Mouse (Mus musculus): ENCODE measurements at regions not wholly inside any gene's neighbourhood (a gene's known extent, or its start where the extent isn't known, plus 50 kb on each side); places are given as distances from the start of the nearest gene placed in this dataset.
A peak's percentile ranks its signal among the peaks of the same experiment; 100 is the strongest.

GRCm38 (mm10) chr4:66622650-66623394 lies 204.6 kb upstream of the Tlr4 start:
- no peak for DNase-seq (ENCODE audit: low spot score)

DNA sequence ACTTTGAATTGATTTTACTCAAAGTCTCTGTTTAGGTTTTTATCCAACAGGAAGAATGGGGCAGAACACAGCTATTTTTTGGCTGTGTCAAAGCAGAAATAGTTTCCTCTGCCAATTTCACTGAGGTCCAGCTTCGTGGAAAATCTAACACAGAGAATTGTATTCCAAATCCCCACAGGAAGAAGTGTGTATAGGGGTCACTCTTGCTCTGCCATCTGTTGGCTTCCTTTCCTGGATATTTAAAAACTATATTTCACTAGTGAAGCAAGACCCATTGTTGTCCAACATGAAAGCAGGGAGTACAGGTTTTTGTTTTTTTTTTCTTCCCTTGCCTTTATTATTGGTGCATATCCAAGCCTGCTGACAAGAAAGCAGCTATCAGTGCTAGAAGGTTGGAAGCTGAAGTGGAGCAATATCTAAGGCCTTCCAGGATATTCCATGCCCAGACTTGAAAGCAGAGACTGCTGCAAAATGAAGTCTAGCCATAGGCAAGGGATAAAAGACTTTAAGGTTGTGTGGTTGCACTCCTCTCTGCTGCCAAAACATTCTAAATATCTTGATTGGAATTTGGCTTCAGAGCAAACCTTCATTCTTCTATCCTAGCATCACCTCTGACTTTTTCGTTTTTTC lies 208.5 kb upstream of the Tlr4 start:
- DNase-seq (ENCODE audit: low spot score): no peak

DNA sequence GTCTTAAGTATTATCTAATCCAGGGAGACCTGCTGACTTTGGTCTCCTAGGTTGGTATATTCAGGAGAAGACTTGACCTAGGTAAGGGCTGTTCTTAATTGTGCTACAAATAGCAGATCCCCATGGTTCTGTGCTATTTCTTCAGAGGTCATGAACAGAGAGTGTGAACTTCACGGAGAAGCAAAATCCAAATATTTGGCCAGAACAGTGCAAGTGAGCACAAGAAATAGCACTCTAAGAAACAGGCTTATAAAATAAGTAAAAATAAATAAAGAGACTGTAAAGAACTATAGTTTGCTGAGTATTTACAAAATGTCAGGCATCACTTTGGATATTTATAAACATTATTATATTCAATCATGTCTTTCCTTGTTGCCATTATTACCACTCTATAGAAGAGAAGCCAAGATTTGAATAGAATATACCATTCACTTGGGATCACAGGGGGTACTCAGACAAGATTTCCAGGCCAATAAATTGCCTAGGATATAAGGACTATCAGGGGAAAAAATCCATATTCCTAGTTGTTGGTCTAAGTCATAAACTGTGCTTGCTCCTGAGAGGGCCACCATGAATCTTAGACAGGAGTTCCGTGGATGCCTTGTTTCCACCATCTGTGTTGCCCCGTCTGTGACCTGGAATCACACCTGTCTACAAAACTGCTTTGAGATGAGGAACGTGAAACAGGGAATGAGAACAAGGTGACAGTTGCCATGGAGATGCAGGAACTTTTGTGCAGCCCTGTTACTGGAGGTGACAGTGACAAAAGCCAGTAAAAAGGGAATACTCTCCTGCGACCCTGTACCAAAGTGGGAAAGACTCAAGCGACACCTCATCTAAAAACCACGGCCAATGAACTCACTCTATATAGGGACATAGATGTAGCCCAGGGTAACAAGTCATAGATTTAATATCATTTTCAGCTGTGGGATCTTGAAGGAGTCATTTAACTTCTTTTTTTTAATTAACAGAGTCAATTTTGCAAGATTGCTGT lies 209.3 kb upstream of the Tlr4 start:
- DNase-seq (ENCODE audit: low spot score): no peak

DNA sequence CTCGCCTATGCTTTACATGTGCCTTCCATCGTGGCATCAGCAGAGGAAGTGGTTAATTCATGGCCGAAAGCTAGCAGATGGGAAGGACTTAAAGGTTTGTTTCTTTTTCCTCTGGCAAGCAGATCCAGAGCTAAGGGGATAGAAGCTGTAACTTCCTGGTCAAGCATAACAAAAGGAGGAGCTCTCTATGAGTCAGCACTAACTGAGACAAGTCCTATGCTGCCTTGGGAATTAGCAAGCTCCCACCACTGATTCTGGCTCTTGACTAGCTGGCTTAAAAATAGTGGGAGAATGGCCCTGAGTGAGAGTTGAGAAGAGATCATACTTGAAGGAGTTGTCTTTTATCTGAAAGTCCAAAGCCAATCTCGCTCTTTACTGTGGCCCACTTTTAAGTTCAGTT lies 210.3 kb upstream of the Tlr4 start:
- no peak for DNase-seq (ENCODE audit: low spot score)

DNA sequence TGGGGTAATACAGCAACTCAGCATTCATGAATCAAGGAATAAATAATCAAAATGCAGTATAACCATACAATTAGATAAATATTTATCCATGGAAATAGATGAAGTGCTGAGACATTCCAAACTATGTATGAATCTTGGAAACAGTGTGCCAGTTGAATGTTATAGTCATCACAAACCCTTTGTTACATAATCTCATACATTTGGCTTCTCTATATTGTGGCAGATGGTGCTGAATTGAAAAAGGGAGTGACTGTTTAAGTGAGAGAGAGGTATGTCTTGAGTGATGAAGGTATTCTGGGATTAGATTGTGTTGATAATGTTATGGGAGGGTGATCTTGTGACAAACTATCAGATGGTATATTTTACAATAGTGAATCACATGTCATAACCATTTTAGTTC lies 200.4 kb upstream of the Astn2 start:
- no peak for DNase-seq (ENCODE audit: low spot score)

DNA sequence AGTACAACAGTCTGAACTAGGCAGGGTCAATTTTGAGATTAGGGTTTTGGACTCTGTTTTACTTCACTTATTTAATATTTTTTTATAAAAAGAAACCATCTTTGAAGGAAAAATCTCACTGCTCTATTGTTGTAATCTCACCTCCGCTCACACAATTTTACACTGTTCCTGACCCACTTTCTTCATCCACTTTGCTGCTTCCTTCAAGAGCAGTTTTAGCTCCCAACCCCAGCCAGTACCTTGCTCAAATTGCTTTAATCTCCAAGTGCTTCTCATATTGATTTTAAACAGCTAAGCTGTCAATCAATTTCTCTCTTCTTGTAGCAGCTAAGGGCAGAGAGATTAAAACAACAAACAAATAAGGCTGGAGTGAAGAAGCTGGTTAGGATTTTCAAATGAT lies 194.3 kb upstream of the Astn2 start:
- no peak for DNase-seq (ENCODE audit: low spot score)

DNA sequence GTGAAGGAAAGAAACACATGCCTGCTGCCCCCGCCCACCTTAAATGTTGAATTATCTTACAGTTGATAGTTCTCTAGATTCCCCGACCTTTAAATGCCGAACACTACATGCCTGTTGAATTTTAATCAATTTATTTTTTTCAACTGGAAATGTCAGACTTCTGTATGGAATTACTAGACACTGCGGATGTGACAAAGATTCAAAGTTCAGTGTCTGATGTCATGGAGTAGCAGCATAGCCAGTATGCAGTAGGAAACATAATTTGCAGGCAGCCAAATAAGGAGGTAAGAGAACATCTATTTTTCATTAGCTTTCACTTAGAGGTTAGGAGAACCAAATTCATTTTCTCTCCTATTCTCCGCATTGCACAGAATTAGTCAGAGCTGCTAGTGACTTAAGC lies 182.2 kb upstream of the Astn2 start:
- DNase-seq (ENCODE audit: low spot score): no peak

DNA sequence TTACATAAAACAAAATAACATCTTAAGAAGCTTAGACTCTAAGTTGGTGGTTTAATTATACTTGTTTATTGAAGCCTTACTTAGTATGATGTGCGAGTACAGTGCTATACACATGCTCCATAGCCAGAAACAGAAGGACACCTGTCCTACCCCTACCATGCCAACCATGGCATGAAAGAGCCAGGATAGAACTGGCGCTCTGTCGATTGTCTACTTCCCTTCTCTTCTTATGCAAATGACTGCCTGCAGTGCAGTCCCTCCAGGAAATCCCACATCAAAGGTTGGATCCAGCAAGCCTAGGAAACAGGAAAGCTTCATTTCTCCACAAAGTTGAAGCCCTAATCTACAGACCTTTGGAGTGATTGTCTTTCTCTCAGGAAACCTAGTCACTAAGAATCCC lies 181.8 kb upstream of the Astn2 start:
- no peak for DNase-seq (ENCODE audit: low spot score)

- DNase-seq (ENCODE audit: low spot score): no peak
Observed at GRCm38 (mm10) chr4:66556936-66557335, 152.5 kb upstream of the Astn2 start.

GRCm38 (mm10) chr4:66550306-66551104 lies 146.1 kb upstream of the Astn2 start:
- no peak for DNase-seq (ENCODE audit: low spot score)

- no peak for DNase-seq (ENCODE audit: low spot score)
Observed at GRCm38 (mm10) chr4:66542833-66543436, 138.5 kb upstream of the Astn2 start.

DNA sequence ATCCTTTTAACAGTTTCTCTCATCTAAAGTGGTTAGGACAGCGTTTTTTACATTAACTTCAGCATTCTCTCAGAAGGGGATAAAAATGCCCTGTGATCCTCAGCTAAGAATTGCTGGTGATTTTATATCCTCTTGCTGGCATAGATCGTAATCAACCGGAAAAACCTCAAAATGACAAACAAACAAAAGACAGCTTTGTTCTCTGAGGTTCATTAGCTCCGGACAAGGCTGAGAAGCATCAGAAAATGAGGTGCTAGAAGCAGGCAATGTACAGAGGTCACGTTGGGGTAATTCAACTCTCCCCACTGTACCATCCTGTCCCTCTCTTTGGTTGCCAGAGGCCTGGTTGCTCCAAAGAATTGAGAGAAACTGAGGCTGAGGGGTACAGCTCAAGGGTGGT lies 120.0 kb upstream of the Astn2 start:
- no peak for DNase-seq (ENCODE audit: low spot score)

- no peak for DNase-seq (ENCODE audit: low spot score)
Observed at GRCm38 (mm10) chr4:66523886-66524245, 119.5 kb upstream of the Astn2 start.

GRCm38 (mm10) chr4:66523238-66523885 lies 119.0 kb upstream of the Astn2 start:
- peak; percentile 2 for DNase-seq (ENCODE audit: low spot score)

- DNase-seq (ENCODE audit: low spot score): no peak
Observed at GRCm38 (mm10) chr4:66522097-66522809, 117.8 kb upstream of the Astn2 start.

DNA sequence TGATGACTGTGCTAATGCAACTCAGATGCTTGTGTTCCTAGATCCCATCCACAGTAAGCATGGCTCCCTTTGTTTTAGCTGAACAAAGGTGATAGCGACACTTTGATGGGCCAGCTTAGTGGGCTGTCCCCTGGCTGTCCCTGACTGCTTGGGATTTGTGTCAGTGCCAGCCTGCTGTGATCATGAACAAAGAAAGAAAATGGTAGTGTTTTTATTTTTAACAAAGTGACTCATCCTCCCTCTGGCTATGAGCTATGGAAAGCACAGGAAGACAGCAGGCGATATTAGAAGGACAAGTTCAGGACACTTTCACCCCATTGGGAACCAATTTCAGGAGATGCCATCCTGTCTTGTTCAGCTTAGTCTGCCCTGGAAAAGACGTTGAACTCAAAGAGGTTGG lies 116.4 kb upstream of the Astn2 start:
- DNase-seq (ENCODE audit: low spot score): no peak

DNA sequence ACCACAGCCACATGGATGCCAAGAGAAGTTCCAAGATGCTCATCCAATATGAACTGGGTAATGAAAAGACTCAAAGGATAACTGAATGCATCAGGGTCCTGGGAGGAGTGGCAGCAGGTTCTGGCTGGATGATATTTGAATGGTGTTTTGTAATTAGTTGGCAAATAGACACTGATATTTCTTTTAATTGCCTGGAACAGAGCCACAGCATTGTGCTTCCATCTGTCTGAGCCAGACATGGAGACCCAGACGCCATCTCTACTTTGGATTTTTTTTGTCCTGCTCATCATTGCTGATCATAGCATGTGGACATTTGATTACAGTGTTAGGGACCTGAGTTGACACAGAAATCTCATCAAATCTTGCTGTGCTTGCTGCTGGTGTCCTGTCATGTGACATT lies 111.4 kb upstream of the Astn2 start:
- DNase-seq (ENCODE audit: low spot score): no peak

DNA sequence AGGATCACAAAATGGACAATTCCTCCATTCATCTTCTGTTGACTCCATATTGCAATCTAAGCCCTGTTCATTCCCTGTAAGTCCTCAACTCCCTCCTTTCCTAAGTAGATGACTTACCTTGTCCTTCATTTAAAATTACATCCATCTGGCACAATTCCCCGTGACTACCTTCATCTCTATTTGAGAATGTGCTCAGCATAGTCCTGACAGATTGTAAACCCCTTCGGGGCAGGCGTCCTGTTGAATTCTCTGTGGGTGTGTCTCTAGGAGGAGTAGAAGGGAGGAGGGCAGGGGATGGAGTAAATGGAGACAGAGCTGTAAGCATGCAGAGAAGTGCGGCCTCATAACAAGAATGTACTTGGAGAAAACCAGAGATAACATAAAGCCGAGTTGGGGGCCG lies 79.1 kb upstream of the Astn2 start:
- DNase-seq (ENCODE audit: low spot score): no peak

- peak; percentile 15 for DNase-seq (ENCODE audit: low spot score)
Observed at GRCm38 (mm10) chr4:66482495-66483291, 78.3 kb upstream of the Astn2 start.
